In genomic region chr1:168416729-168417437, GRCm38 (mm10) we compare ENCODE assay signal across 8 mouse cellular contexts. TPM values are rescaled to one million over a fixed set of nuclear protein-coding genes. Genes with fewer than 3 reads are reported as not detected.
DNase-seq lines count a peak whose midpoint lies in the region; ATAC-seq and TF ChIP-seq lines count a peak whose summit lies in the region.

No protein-coding gene starts in this region.

- H3K4me2 ChIP-seq in hindbrain, embryonic 11.5 days (replicated peaks; ENCODE audit: low read depth, low read length) = peak overlapping the region; percentile 19; the same call in 1 of the 2 replicates
- peak overlapping the region; percentile 31 for H3K4me2 ChIP-seq in midbrain, embryonic 12.5 days (replicated peaks)

- H3K27me3 ChIP-seq in kidney, adult 2 months (replicated peaks; ENCODE audit: control insufficient read depth, insufficient read depth, low read length) = no peaks in the 10 kb centered on the region
- no peaks in the 10 kb centered on the region for H3K27me3 ChIP-seq in hindbrain, embryonic 11.5 days (ENCODE audit: control insufficient read depth, insufficient read depth, low read length)
- H3K27me3 ChIP-seq in midbrain, embryonic 12.5 days = no peaks in the 10 kb centered on the region

- WGBS in kidney, adult 2 months = 30% methylated on average over 11 of the region's 11 CpGs
- WGBS in hindbrain, embryonic 11.5 days = 10% methylated on average over 11 of the region's 11 CpGs
- 8% methylated on average over 11 of the region's 11 CpGs for WGBS in midbrain, embryonic 12.5 days

- no peaks in the 10 kb centered on the region for H3K4me1 ChIP-seq in kidney, adult 2 months (ENCODE audit: control insufficient read depth, insufficient read depth, low read length)
- H3K4me1 ChIP-seq in hindbrain, embryonic 11.5 days (replicated peaks; ENCODE audit: control insufficient read depth, insufficient read depth, low read length) = peaks cover 7% of the 10 kb centered on the region
- H3K4me1 ChIP-seq in midbrain, embryonic 12.5 days = peaks cover 40% of the 10 kb centered on the region

- H3K9me3 ChIP-seq in hindbrain, embryonic 11.5 days (ENCODE audit: control insufficient read depth, low read length) = no peaks in the 10 kb centered on the region
- no peaks in the 10 kb centered on the region for H3K9me3 ChIP-seq in midbrain, embryonic 12.5 days

- H3K9ac ChIP-seq in hindbrain, embryonic 11.5 days (ENCODE audit: low read depth, low read length) = 0 out of 2 replicates have a peak overlapping the region, but pooled peaks have one; percentile 27
- H3K9ac ChIP-seq in midbrain, embryonic 12.5 days (replicated peaks) = peak overlapping the region; percentile 28; the same call in 1 of the 2 replicates

- H3K27ac ChIP-seq in kidney, adult 2 months (ENCODE audit: insufficient read depth, low read depth, low read length) = peak overlapping the region; percentile 1; the same call in 1 of the 2 replicates
- peak overlapping the region; percentile 42; the same call in 1 of the 2 replicates for H3K27ac ChIP-seq in hindbrain, embryonic 11.5 days (ENCODE audit: low read depth, low read length)
- peak overlapping the region; percentile 58 for H3K27ac ChIP-seq in midbrain, embryonic 12.5 days (replicated peaks)

- no peak for TF ChIP-seq POLR2A in kidney, adult 2 months (IDR thresholded peaks at IDR 0.05; ENCODE audit: low read depth, low read length)

- H3K4me3 ChIP-seq in kidney, adult 2 months (ENCODE audit: insufficient read depth, low read depth, low read length) = no peak overlapping the region
- no peak overlapping the region for H3K4me3 ChIP-seq in hindbrain, embryonic 11.5 days (ENCODE audit: low read depth, low read length)
- H3K4me3 ChIP-seq in midbrain, embryonic 12.5 days = no peak overlapping the region

- TF ChIP-seq CTCF in kidney, adult 2 months (conservative IDR thresholded peaks at IDR 0.05; ENCODE audit: insufficient read depth, insufficient read length, low read depth, low read length) = no peak

- H3K36me3 ChIP-seq in kidney, adult 2 months (ENCODE audit: control insufficient read depth, insufficient read depth, low read length) = no peaks in the 10 kb centered on the region; the same call in 1 of the 2 replicates
- H3K36me3 ChIP-seq in hindbrain, embryonic 11.5 days (ENCODE audit: control insufficient read depth, insufficient read depth, low read length) = 0 out of 2 replicates have a peak, but pooled peaks cover 2% of the 10 kb centered on the region
- peaks cover 20% of the 10 kb centered on the region for H3K36me3 ChIP-seq in midbrain, embryonic 12.5 days

- ATAC-seq in hindbrain, embryonic 11.5 days (ENCODE audit: low FRiP score) = peak; percentile 80
- 0 out of 2 replicates have a peak, but pooled peaks have one; percentile 42 for ATAC-seq in midbrain, embryonic 12.5 days (ENCODE audit: low FRiP score, low read depth)

- peak; percentile 63 for DNase-seq in kidney, adult 2 months
- DNase-seq in kidney, adult 9 months = no peak
- peak; percentile 48 to 65 for DNase-seq in adrenal gland, postnatal 36 days
- peak; percentile 52 for DNase-seq in hindbrain, embryonic 11.5 days (ENCODE audit: low spot score)
- DNase-seq in ovary, adult 18-20 months (ENCODE audit: low spot score) = no peak
- DNase-seq in thymus, postnatal 10 days (ENCODE audit: low spot score in 2 of 2) = no peak
- no peak for DNase-seq in lung, postnatal 36 days

RNA-seq across cellular contexts. Expression of gene Pbx1, which starts 15.2 kb away (rescaled TPM):
- 46.9 and 49.2 TPM in 2 replicates for polyA plus RNA-seq in kidney, adult 2 months (2012; rRNA removed)
- 100 to 1,000 TPM; 162 to 190 TPM for total RNA-seq in adrenal gland, postnatal 36 days (2021)
- polyA plus RNA-seq in hindbrain, embryonic 11.5 days (2014; fragmentation: Nextera tagmentation; extraction: Ambion mirVana) = 49.0 and 59.2 TPM in 2 replicates
- polyA plus RNA-seq in midbrain, embryonic 12.5 days (2016; fragmentation: Nextera tagmentation; extraction: Ambion mirVana) = 73.7 TPM in 2 replicates

Comparison
In these comparisons a context has a peak if more than half of its experiments do, and no peak if none do; other contexts are left out.
1. DNase-seq: peak in kidney, adult 2 months (single experiment), adrenal gland, postnatal 36 days (2 of 2) and hindbrain, embryonic 11.5 days (single experiment); none in kidney, adult 9 months (single experiment), ovary, adult 18-20 months (single experiment), thymus, postnatal 10 days (0 of 2) and lung, postnatal 36 days (single experiment).
2. H3K27ac ChIP-seq: peak in every context shown above with its lines; median percentile 58 in midbrain, embryonic 12.5 days; 42 in hindbrain, embryonic 11.5 days; 1 in kidney, adult 2 months.